Mouse (Mus musculus) G1E (cell line): ENCODE measurements around the gene Chadl. TPM values are rescaled to one million over a fixed set of nuclear protein-coding genes. Genes with fewer than 3 reads are reported as not detected.
"Not testable (repeated sequence)": the region's sequence is repeated elsewhere in the genome, so short reads cannot be mapped to it uniquely, and the experiment has no call there.

Experiments used
- ATAC-seq: 2 replicates; pipeline ENCODE4 v1.8.0; 2016; ENCODE audit warnings: mild to moderate bottlenecking; ENCODE audit not compliant: insufficient number of reproducible peaks, poor library complexity, low FRiP score, severe bottlenecking; ENCODE audit errors: extremely low read depth
- DNase-seq: peaks from one replicate; pipeline ENCODE4 v3.0.0; 2012; ENCODE audit warnings: low spot score
- H3K27me3 ChIP-seq: 2 replicates; pipeline ENCODE4 v1.6.1; 2012; ENCODE audit warnings: mild to moderate bottlenecking, low read length, inconsistent platforms; ENCODE audit not compliant: insufficient read depth
- H3K36me3 ChIP-seq: replicated peaks from 2 replicates; pipeline ENCODE3; 2012; ENCODE audit warnings: mild to moderate bottlenecking, inconsistent platforms
- H3K4me1 ChIP-seq: 2 replicates; pipeline ENCODE4 v1.6.1; 2012; ENCODE audit warnings: low read depth, low read length, inconsistent platforms, mixed read lengths; ENCODE audit not compliant: insufficient read depth
- H3K4me3 ChIP-seq: 2 replicates; pipeline ENCODE4 v1.5.1; 2012; ENCODE audit warnings: low read depth, mild to moderate bottlenecking, inconsistent platforms, low read length, moderate library complexity, mixed read lengths
- H3K9me3 ChIP-seq: replicated peaks from 2 replicates; pipeline ENCODE4 v1.6.1; 2012; ENCODE audit warnings: inconsistent platforms
- CTCF ChIP-seq: IDR thresholded peaks from 2 replicates; pipeline ENCODE4 v1.5.1; 2012; ENCODE audit warnings: low read depth, low read length, inconsistent platforms, mixed read lengths
- GATA1 ChIP-seq: IDR thresholded peaks from 2 replicates; pipeline ENCODE4 v1.6.1; 2012; ENCODE audit warnings: borderline replicate concordance, low read length, inconsistent platforms, mixed read lengths
- GATA2 ChIP-seq: IDR thresholded peaks from 2 replicates; pipeline ENCODE4 v1.6.1; 2012; ENCODE audit warnings: low read depth, low read length, inconsistent platforms, borderline replicate concordance
- POLR2AphosphoS5 ChIP-seq: IDR thresholded peaks from 2 replicates; pipeline ENCODE4 v1.6.1; 2012; ENCODE audit warnings: low read depth, low read length, inconsistent platforms; ENCODE audit not compliant: insufficient replicate concordance
- TAL1 ChIP-seq: conservative IDR thresholded peaks from 2 replicates; pipeline ENCODE4 v1.6.1; 2012; ENCODE audit warnings: low read depth, low read length, inconsistent platforms, mixed read lengths
- polyA plus RNA-seq: library from polyadenylated mRNA; stranded (reverse); fragments of >175 nt; gene quantifications from 2 replicates; pipeline ENCODE4 v1.2.3, GENCODE M21; 2012
- total RNA-seq, 2 experiments: library from RNA; stranded (forward) in 1 of 2; stranded (reverse) in 1 of 2; fragments of 200-1000 nt in 1 of 2; fragments of >200 nt in 1 of 2; fragmentation: Nextera tagmentation in 1 of 2; gene quantifications; 2 replicates each; pipeline ENCODE4 v1.2.3; 2014 to 2017

Gene Chadl
- total and polyA plus RNA-seq, 3 experiments, result 0.05 TPM; not detected in 2

GRCm38 (mm10) chr15:81702306-81703093 lies 5.4 kb upstream of the Chadl start:
- DNase-seq (no peak), ATAC-seq (no peak)
- Histone ChIP-seq H3K4me1 (peaks cover 16% of the 10 kb centered on the region), H3K4me3 (no peak overlapping the region), H3K9me3 (no peaks in the 10 kb centered on the region), H3K36me3 (peaks cover 55% of the 10 kb centered on the region), H3K27me3 (peaks cover 1% of the 10 kb centered on the region)
- TF ChIP-seq POLR2AphosphoS5 (no peak; the same call in 1 of the 2 replicates), GATA2 (no peak), GATA1 (no peak), CTCF (no peak), TAL1 (no peak)

- not testable (repeated sequence) for H3K9me3 ChIP-seq, H3K4me3 ChIP-seq, DNase-seq, ATAC-seq
- H3K27me3 ChIP-seq, result peaks cover 13% of the 10 kb centered on the region
- peaks cover 18% of the 10 kb centered on the region for H3K4me1 ChIP-seq
- peaks cover 45% of the 10 kb centered on the region for H3K36me3 ChIP-seq
These were observed 4.3 kb upstream of the Chadl start for GRCm38 (mm10) chr15:81701350-81701749.

GRCm38 (mm10) chr15:81700601-81701000 lies 3.5 kb upstream of the Chadl start:
- H3K36me3 ChIP-seq, result peaks cover 37% of the 10 kb centered on the region
- ATAC-seq, result no peak
- no peaks in the 10 kb centered on the region for H3K9me3 ChIP-seq
- peaks cover 22% of the 10 kb centered on the region for H3K4me1 ChIP-seq
- DNase-seq, result no peak
- TF ChIP-seq TAL1 (no peak), GATA2 (no peak), POLR2AphosphoS5 (no peak), GATA1 (no peak), CTCF (no peak)
- H3K4me3 ChIP-seq, result no peak overlapping the region
- H3K27me3 ChIP-seq, result peaks cover 20% of the 10 kb centered on the region

- H3K4me3 ChIP-seq, result no peak overlapping the region
- TF ChIP-seq POLR2AphosphoS5 (no peak), GATA2 (no peak), GATA1 (no peak), TAL1 (no peak), CTCF (no peak)
- peaks cover 18% of the 10 kb centered on the region for H3K4me1 ChIP-seq
- DNase-seq (no peak), ATAC-seq (no peak)
- H3K9me3 ChIP-seq, result no peaks in the 10 kb centered on the region
- peaks cover 33% of the 10 kb centered on the region for H3K36me3 ChIP-seq
- peaks cover 23% of the 10 kb centered on the region for H3K27me3 ChIP-seq
These were observed 3.1 kb upstream of the Chadl start for GRCm38 (mm10) chr15:81700161-81700560.

GRCm38 (mm10) chr15:81698532-81698931 lies 1.4 kb upstream of the Chadl start:
- no peak for DNase-seq
- TF ChIP-seq GATA2 (no peak), GATA1 (no peak), TAL1 (no peak), CTCF (no peak), POLR2AphosphoS5 (no peak)
- peaks cover 17% of the 10 kb centered on the region for H3K36me3 ChIP-seq
- H3K4me3 ChIP-seq, result no peak overlapping the region
- peaks cover 3% of the 10 kb centered on the region; the same call in 1 of the 2 replicates for H3K9me3 ChIP-seq
- peaks cover 26% of the 10 kb centered on the region for H3K4me1 ChIP-seq
- H3K27me3 ChIP-seq, result peaks cover 40% of the 10 kb centered on the region
- ATAC-seq, result no peak

GRCm38 (mm10) chr15:81697847-81698246 lies 760 bp upstream of the Chadl start:
- Histone ChIP-seq H3K4me1 (peaks cover 29% of the 10 kb centered on the region), H3K36me3 (peaks cover 10% of the 10 kb centered on the region), H3K4me3 (no peak overlapping the region), H3K9me3 (peaks cover 3% of the 10 kb centered on the region; the same call in 1 of the 2 replicates), H3K27me3 (peaks cover 47% of the 10 kb centered on the region)
- ATAC-seq, result no peak
- no peak for DNase-seq
- TF ChIP-seq POLR2AphosphoS5, result no peak
- TF ChIP-seq CTCF, result peak; percentile 32

- no peak for TF ChIP-seq TAL1
- no peak for TF ChIP-seq CTCF
- no peak for TF ChIP-seq POLR2AphosphoS5
- no peak for TF ChIP-seq GATA2
- no peak for TF ChIP-seq GATA1
- H3K4me1 ChIP-seq, result peaks cover 26% of the 10 kb centered on the region
- H3K27me3 ChIP-seq, result peaks cover 61% of the 10 kb centered on the region
- DNase-seq, result no peak
- peak overlapping the region; percentile 68; the same call in 1 of the 2 replicates for H3K4me3 ChIP-seq
- ATAC-seq, result no peak
- H3K36me3 ChIP-seq, result peaks cover 2% of the 10 kb centered on the region
- H3K9me3 ChIP-seq, result peaks cover 3% of the 10 kb centered on the region; the same call in 1 of the 2 replicates
These were observed 2.2 kb downstream of the Chadl start for GRCm38 (mm10) chr15:81694891-81695290.
